Mouse (Mus musculus) activated CD4-positive, CD25-positive, alpha-beta regulatory T cell, adult 4 months (primary cell): Measurements from ENCODE around the gene Nsd2. TPM values are rescaled to one million over a fixed set of nuclear protein-coding genes. Genes with fewer than 3 reads are reported as not detected.
"Not testable (repeated sequence)": the region's sequence is repeated elsewhere in the genome, so short reads cannot be mapped to it uniquely, and the experiment has no call there.

Source experiments
- ATAC-seq: one replicate; pipeline ENCODE4 v1.8.0; 2017
- polyA plus RNA-seq, 2 experiments: library from polyadenylated mRNA; unstranded; fragments of 100-300 nt; shearing (Covaris generic); gene quantifications; one replicate each; pipeline ENCODE4 v1.2.1; 2017

Gene Nsd2
- polyA plus RNA-seq, 2 experiments from 2014 or later, result 17.2 to 17.8 TPM

- ATAC-seq, result no peak
Measured at GRCm38 (mm10) chr5:33853086-33853485, 32.6 kb downstream of the Nsd2 start.

- no peak for ATAC-seq
Measured at GRCm38 (mm10) chr5:33854019-33854418, 33.5 kb downstream of the Nsd2 start.

- no peak for ATAC-seq
Measured at GRCm38 (mm10) chr5:33857693-33858092, 37.2 kb downstream of the Nsd2 start.

- ATAC-seq, result no peak
Measured at GRCm38 (mm10) chr5:33875472-33875871, 54.9 kb downstream of the Nsd2 start.

GRCm38 (mm10) chr5:33881118-33881517 is 60.6 kb downstream of the Nsd2 start:
- no peak for ATAC-seq

- ATAC-seq, result no peak
Measured at GRCm38 (mm10) chr5:33893406-33893805, 72.9 kb downstream of the Nsd2 start.

- ATAC-seq, result no peak
Measured at GRCm38 (mm10) chr5:33895116-33895515, 74.6 kb downstream of the Nsd2 start.

GRCm38 (mm10) chr5:33897158-33897557 is 76.6 kb downstream of the Nsd2 start:
- ATAC-seq, result no peak

GRCm38 (mm10) chr5:33898671-33899070 is 78.1 kb downstream of the Nsd2 start:
- ATAC-seq, result no peak

GRCm38 (mm10) chr5:33899245-33899644 is 78.7 kb downstream of the Nsd2 start:
- no peak for ATAC-seq

- no peak for ATAC-seq
Measured at GRCm38 (mm10) chr5:33900101-33900500, 79.6 kb downstream of the Nsd2 start.

GRCm38 (mm10) chr5:33900701-33901263 is 80.3 kb downstream of the Nsd2 start:
- no peak for ATAC-seq

GRCm38 (mm10) chr5:33901278-33901677 is 80.8 kb downstream of the Nsd2 start:
- no peak for ATAC-seq

GRCm38 (mm10) chr5:33902696-33903095 is 82.2 kb downstream of the Nsd2 start:
- ATAC-seq, result no peak

GRCm38 (mm10) chr5:33903176-33903575 is 82.7 kb downstream of the Nsd2 start:
- no peak for ATAC-seq

GRCm38 (mm10) chr5:33915031-33915430 is 94.5 kb downstream of the Nsd2 start:
- not testable (repeated sequence) for ATAC-seq

- ATAC-seq, result not testable (repeated sequence)
Measured at GRCm38 (mm10) chr5:33916616-33917015, 96.1 kb downstream of the Nsd2 start.

- no peak for ATAC-seq
Measured at GRCm38 (mm10) chr5:33919466-33919865, 98.9 kb downstream of the Nsd2 start.

GRCm38 (mm10) chr5:33920037-33920436 is 99.5 kb downstream of the Nsd2 start:
- ATAC-seq, result no peak

GRCm38 (mm10) chr5:33920924-33921323 is 100.4 kb downstream of the Nsd2 start:
- ATAC-seq, result no peak

GRCm38 (mm10) chr5:33921486-33922235 is 101.1 kb downstream of the Nsd2 start:
- ATAC-seq, result no peak

- no peak for ATAC-seq
Measured at GRCm38 (mm10) chr5:33922566-33922965, 102.0 kb downstream of the Nsd2 start.

GRCm38 (mm10) chr5:33926170-33926569 is 105.6 kb downstream of the Nsd2 start:
- no peak for ATAC-seq

GRCm38 (mm10) chr5:33932413-33932812 is 111.9 kb downstream of the Nsd2 start:
- no peak for ATAC-seq
